Mouse (Mus musculus): ENCODE measurements around the gene Cdk17. TPM values are rescaled to one million over a fixed set of nuclear protein-coding genes. Genes with fewer than 3 reads are reported as not detected.
A peak's percentile ranks its signal among the peaks of the same experiment; 100 is the strongest.

The Cdk17 gene
- polyA plus RNA-seq, 1 experiment: 4.3 TPM

DNA sequence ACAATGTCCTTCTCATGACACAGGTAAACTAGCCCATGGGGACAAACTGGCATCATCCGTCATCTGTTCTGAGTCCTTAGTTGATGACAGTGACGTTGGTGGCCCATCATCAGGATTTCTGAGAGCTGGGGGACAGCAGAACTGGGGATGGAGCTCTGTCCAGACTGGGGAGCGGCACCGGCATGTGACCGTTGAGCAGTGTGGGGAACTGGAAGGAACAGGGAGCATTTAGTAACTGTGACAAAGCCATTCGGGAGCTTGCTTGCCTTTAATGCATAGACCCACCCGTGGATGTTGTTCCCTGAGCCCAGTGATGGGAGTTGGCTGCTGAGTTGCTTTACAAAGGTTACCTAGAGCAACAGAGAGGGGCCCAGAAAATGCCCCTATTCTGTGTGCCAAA, 89.2 kb downstream of the Cdk17 start:
- H3K27me3 ChIP-seq (ENCODE audit: control insufficient read depth, insufficient read depth, low read length): no peaks in the 10 kb centered on the region
- no peak overlapping the region for H3K4me3 ChIP-seq (ENCODE audit: low read depth, low read length)
- no peaks in the 10 kb centered on the region for H3K36me3 ChIP-seq (ENCODE audit: control insufficient read depth, insufficient read depth, low read length)
- H3K4me1 ChIP-seq (ENCODE audit: control insufficient read depth, insufficient read depth, insufficient read length, low read length): no peaks in the 10 kb centered on the region
- TF ChIP-seq CTCF (IDR thresholded peaks at IDR 0.05; ENCODE audit: extremely low read depth, insufficient read length, insufficient replicate concordance, low read depth, low read length) (no peak), POLR2A (IDR thresholded peaks at IDR 0.05; ENCODE audit: low read depth, low read length) (no peak)
- WGBS: 72% methylated on average over 7 of the region's 7 CpGs
- H3K27ac ChIP-seq (ENCODE audit: insufficient read depth, low read depth, low read length): no peak overlapping the region

DNA sequence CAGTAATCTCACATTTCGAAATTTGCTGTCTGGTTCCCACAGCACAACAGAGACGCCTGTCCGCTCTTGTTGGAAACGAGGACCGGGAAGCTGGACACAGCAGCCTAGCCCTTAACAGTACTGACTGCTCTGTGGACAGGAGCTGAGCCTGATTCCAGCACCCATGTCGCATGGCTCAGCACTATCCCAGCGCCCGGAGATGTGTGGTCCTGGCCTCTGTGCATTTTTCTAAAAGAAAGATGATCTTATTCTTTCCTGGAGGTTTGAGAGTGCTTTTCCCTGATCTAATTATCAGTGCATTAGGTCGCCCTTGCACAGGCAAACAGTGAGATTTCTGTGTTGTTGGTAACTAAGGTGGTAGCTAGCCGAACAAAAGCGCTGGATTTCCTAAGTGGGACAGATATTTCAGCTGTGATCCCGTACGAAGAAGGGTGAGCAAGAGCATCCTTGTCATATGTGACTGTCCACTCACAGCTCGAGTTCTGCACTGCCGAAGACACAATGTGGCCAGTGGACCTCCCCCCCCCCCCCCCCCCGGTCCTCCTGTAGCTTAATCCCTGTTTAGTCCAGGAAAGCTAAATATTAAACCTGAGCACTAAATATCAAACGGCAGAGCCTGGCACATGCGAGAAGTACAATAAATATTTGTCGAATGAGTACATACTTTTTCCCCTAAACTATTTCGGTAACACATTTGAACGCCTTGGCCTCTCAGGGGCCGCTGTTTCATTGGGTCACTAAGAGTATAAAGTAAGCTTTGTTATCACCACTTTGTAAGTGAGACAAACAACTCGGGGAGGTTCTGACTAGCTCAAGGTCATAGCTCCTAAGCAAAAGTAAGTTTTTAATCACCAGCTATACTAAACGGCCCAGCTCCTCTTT, 90.0 kb downstream of the Cdk17 start:
- TF ChIP-seq POLR2A (IDR thresholded peaks at IDR 0.05; ENCODE audit: low read depth, low read length) (no peak), CTCF (IDR thresholded peaks at IDR 0.05; ENCODE audit: extremely low read depth, insufficient read length, insufficient replicate concordance, low read depth, low read length) (no peak)
- Histone ChIP-seq H3K36me3 (ENCODE audit: control insufficient read depth, insufficient read depth, low read length) (no peaks in the 10 kb centered on the region), H3K4me1 (ENCODE audit: control insufficient read depth, insufficient read depth, insufficient read length, low read length) (no peaks in the 10 kb centered on the region), H3K27me3 (ENCODE audit: control insufficient read depth, insufficient read depth, low read length) (no peaks in the 10 kb centered on the region), H3K27ac (ENCODE audit: insufficient read depth, low read depth, low read length) (no peak overlapping the region; the same call in 1 of the 2 replicates), H3K4me3 (ENCODE audit: low read depth, low read length) (no peak overlapping the region)
- 35% methylated on average over 24 of the region's 24 CpGs for WGBS

GRCm38 (mm10) chr10:93251426-93251825, 90.8 kb downstream of the Cdk17 start:
- 69% methylated on average over 8 of the region's 8 CpGs for WGBS
- Histone ChIP-seq H3K27ac (ENCODE audit: insufficient read depth, low read depth, low read length) (0 out of 2 replicates have a peak overlapping the region, but pooled peaks have one; percentile 2), H3K36me3 (ENCODE audit: control insufficient read depth, insufficient read depth, low read length) (no peaks in the 10 kb centered on the region)

DNA sequence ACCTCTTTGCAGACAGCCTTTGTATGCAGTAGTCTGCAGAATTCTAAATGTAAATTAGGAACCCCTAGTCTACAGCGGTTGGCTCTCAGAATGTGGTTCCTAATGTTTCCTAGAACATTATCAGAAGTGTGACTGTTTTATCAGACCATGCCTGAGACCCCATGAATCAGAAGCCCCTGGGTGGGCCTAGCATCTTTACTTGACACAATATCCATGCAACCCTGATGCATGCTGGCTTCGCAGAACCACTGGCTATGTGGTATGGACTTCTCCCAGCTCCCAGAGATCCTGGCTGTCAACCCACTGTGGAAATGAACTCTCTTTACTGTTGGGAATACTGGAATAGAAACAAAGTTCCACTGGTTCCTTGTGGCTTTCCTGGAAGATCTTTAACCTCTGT, 92.0 kb downstream of the Cdk17 start:
- WGBS: 96% methylated on average over 2 of the region's 2 CpGs
- Histone ChIP-seq H3K27me3 (ENCODE audit: control insufficient read depth, insufficient read depth, low read length) (no peaks in the 10 kb centered on the region), H3K36me3 (ENCODE audit: control insufficient read depth, insufficient read depth, low read length) (no peaks in the 10 kb centered on the region), H3K4me1 (ENCODE audit: control insufficient read depth, insufficient read depth, insufficient read length, low read length) (no peaks in the 10 kb centered on the region), H3K27ac (ENCODE audit: insufficient read depth, low read depth, low read length) (no peak overlapping the region), H3K4me3 (ENCODE audit: low read depth, low read length) (no peak overlapping the region)
- TF ChIP-seq POLR2A (IDR thresholded peaks at IDR 0.05; ENCODE audit: low read depth, low read length) (no peak), CTCF (IDR thresholded peaks at IDR 0.05; ENCODE audit: extremely low read depth, insufficient read length, insufficient replicate concordance, low read depth, low read length) (no peak)

More at GRCm38 (mm10) chr10:93251426-93251825, 90.8 kb downstream of the Cdk17 start:
- TF ChIP-seq CTCF (IDR thresholded peaks at IDR 0.05; ENCODE audit: extremely low read depth, insufficient read length, insufficient replicate concordance, low read depth, low read length) (no peak), POLR2A (IDR thresholded peaks at IDR 0.05; ENCODE audit: low read depth, low read length) (no peak)
- Histone ChIP-seq H3K27me3 (ENCODE audit: control insufficient read depth, insufficient read depth, low read length) (no peaks in the 10 kb centered on the region), H3K4me1 (ENCODE audit: control insufficient read depth, insufficient read depth, insufficient read length, low read length) (no peaks in the 10 kb centered on the region), H3K4me3 (ENCODE audit: low read depth, low read length) (no peak overlapping the region)

DNA sequence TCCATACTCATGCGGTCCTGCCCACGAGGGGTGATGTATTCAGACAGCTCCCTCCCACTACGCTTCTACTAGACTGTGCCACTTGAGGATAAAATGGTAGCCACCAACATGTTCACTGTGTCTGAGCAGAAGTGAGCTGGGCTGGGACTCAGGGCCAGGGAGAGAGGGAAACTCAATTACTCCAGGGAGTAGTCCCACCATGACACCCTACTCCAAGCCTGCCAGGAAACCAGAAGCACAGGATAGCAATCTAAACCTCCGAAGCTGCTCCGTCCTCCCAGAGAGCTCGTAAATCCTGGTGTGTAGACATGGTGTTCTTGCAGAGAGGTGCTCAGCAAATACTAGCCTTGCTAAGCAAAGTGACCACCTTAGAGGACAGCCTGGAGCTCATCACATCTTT, 92.5 kb downstream of the Cdk17 start:
- Histone ChIP-seq H3K27ac (ENCODE audit: insufficient read depth, low read depth, low read length) (no peak overlapping the region), H3K4me3 (ENCODE audit: low read depth, low read length) (no peak overlapping the region), H3K4me1 (ENCODE audit: control insufficient read depth, insufficient read depth, insufficient read length, low read length) (no peaks in the 10 kb centered on the region), H3K36me3 (ENCODE audit: control insufficient read depth, insufficient read depth, low read length) (no peaks in the 10 kb centered on the region), H3K27me3 (ENCODE audit: control insufficient read depth, insufficient read depth, low read length) (no peaks in the 10 kb centered on the region)
- WGBS: 88% methylated on average over 6 of the region's 6 CpGs
- no peak for TF ChIP-seq POLR2A (IDR thresholded peaks at IDR 0.05; ENCODE audit: low read depth, low read length)

GRCm38 (mm10) chr10:93255294-93255693, 94.6 kb downstream of the Cdk17 start:
- no peak overlapping the region for H3K27ac ChIP-seq (ENCODE audit: insufficient read depth, low read depth, low read length)
- no peak overlapping the region for H3K4me3 ChIP-seq (ENCODE audit: low read depth, low read length)
- 69% methylated on average over 13 of the region's 13 CpGs for WGBS
- no peaks in the 10 kb centered on the region for H3K27me3 ChIP-seq (ENCODE audit: control insufficient read depth, insufficient read depth, low read length)
- TF ChIP-seq POLR2A (IDR thresholded peaks at IDR 0.05; ENCODE audit: low read depth, low read length) (no peak), CTCF (IDR thresholded peaks at IDR 0.05; ENCODE audit: extremely low read depth, insufficient read length, insufficient replicate concordance, low read depth, low read length) (no peak)
- no peaks in the 10 kb centered on the region for H3K4me1 ChIP-seq (ENCODE audit: control insufficient read depth, insufficient read depth, insufficient read length, low read length)
- H3K36me3 ChIP-seq (ENCODE audit: control insufficient read depth, insufficient read depth, low read length): no peaks in the 10 kb centered on the region

DNA sequence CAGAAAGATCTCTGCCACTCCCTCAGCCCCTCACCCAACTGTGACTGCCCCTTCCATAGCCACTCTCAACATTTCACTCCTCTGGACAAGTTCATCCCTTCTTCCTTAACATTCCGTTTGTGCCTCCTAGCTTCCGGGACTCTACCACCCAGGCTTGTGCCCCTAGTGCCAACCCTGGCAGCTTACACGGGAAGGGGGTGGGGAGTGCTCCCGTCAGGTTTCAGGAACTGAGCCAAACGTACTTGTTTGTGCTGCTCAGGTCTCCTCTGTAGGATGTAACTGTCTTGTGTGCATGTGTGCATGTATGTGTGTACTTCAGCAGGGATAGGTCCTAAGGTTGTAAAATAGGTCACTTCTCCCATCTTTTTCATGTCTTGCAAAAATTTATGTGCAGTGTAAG, 99.2 kb downstream of the Cdk17 start:
- peaks cover 16% of the 10 kb centered on the region for H3K4me1 ChIP-seq (ENCODE audit: control insufficient read depth, insufficient read depth, insufficient read length, low read length)
- H3K27me3 ChIP-seq (ENCODE audit: control insufficient read depth, insufficient read depth, low read length): no peaks in the 10 kb centered on the region
- TF ChIP-seq POLR2A (IDR thresholded peaks at IDR 0.05; ENCODE audit: low read depth, low read length) (no peak), CTCF (IDR thresholded peaks at IDR 0.05; ENCODE audit: extremely low read depth, insufficient read length, insufficient replicate concordance, low read depth, low read length) (no peak)
- no peak overlapping the region for H3K4me3 ChIP-seq (ENCODE audit: low read depth, low read length)
- no peaks in the 10 kb centered on the region for H3K36me3 ChIP-seq (ENCODE audit: control insufficient read depth, insufficient read depth, low read length)
- WGBS: 57% methylated on average over 5 of the region's 5 CpGs
- H3K27ac ChIP-seq (ENCODE audit: insufficient read depth, low read depth, low read length): no peak overlapping the region

Data from small intestine, adult 2 months (tissue).